Comparison of ENCODE assay signal across 35 mouse cellular contexts in genomic region chr1:186804451-186804850, GRCm38 (mm10).
"Had no signal": no experiment of that assay in that cellular context is flagged by ENCODE, and none has a peak within 500 bp of the region (broad histone marks: within the 10 kb centered on the region; RNA-seq: fewer than 3 reads in every experiment).

No protein-coding gene starts in this region.

- H3K27ac ChIP-seq: heart, adult 2 months; heart, embryonic 10.5 days; heart, embryonic 13.5 days; heart, embryonic 15.5 days; hindbrain, embryonic 10.5 days; hindbrain, embryonic 12.5 days; hindbrain, embryonic 13.5 days; hindbrain, embryonic 14.5 days; hindbrain, embryonic 15.5 days; hindbrain, postnatal 0 days; kidney, embryonic 15.5 days; kidney, postnatal 0 days; layer of hippocampus, adult 2 months had no signal

- H3K36me3 ChIP-seq: heart, embryonic 10.5 days; heart, embryonic 12.5 days; heart, embryonic 13.5 days; heart, embryonic 15.5 days; hindbrain, embryonic 10.5 days; hindbrain, embryonic 12.5 days; hindbrain, embryonic 13.5 days; hindbrain, embryonic 15.5 days; kidney, embryonic 15.5 days had no signal

- H3K9ac ChIP-seq: heart, embryonic 12.5 days; heart, embryonic 13.5 days; heart, embryonic 15.5 days; hindbrain, embryonic 12.5 days; hindbrain, embryonic 13.5 days; hindbrain, embryonic 14.5 days; hindbrain, embryonic 15.5 days; kidney, embryonic 15.5 days had no signal

- ATAC-seq: hindbrain, embryonic 16.5 days; hindbrain, postnatal 0 days; inflammation-experienced regulatory T-cells, adult 6 months; intestine, embryonic 16.5 days; intestine, postnatal 0 days had no signal

- H3K4me2 ChIP-seq: heart, embryonic 11.5 days; heart, embryonic 12.5 days; heart, embryonic 13.5 days; heart, embryonic 15.5 days; hindbrain, embryonic 12.5 days; hindbrain, embryonic 13.5 days; hindbrain, embryonic 14.5 days; hindbrain, embryonic 15.5 days; kidney, embryonic 15.5 days had no signal

- H3K4me3 ChIP-seq: heart, adult 2 months; heart, embryonic 10.5 days; heart, embryonic 12.5 days; heart, embryonic 13.5 days; heart, embryonic 15.5 days; hindbrain, embryonic 10.5 days; hindbrain, embryonic 12.5 days; hindbrain, embryonic 13.5 days; hindbrain, embryonic 15.5 days; kidney, embryonic 15.5 days; layer of hippocampus, adult 2 months had no signal

- H3K4me1 ChIP-seq: heart, embryonic 10.5 days; heart, embryonic 12.5 days; heart, embryonic 13.5 days; heart, embryonic 15.5 days had no signal

- DNase-seq: heart, adult 2 months; heart, postnatal 10 days; heart, postnatal 14 days; heart, postnatal 36 days; heart, postnatal 4 days; kidney, adult 11 months; kidney, adult 18-20 months; kidney, adult 2 months; kidney, adult 8-10 months; kidney, adult 9 months; kidney, postnatal 10 days; kidney, postnatal 14 days; kidney, postnatal 25 days; kidney, postnatal 36 days; kidney, postnatal 4 days; layer of hippocampus, adult 9-11 months; layer of hippocampus, postnatal 36 days had no signal

- H3K9me3 ChIP-seq: heart, embryonic 10.5 days; heart, embryonic 12.5 days; heart, embryonic 13.5 days; heart, embryonic 15.5 days; hindbrain, embryonic 10.5 days; hindbrain, embryonic 12.5 days; hindbrain, embryonic 13.5 days; hindbrain, embryonic 15.5 days; kidney, embryonic 15.5 days had no signal

- H3K27me3 ChIP-seq: hindbrain, embryonic 12.5 days; hindbrain, embryonic 13.5 days; hindbrain, embryonic 15.5 days had no signal
